Mouse (Mus musculus): ENCODE measurements around the gene Otop2.

The Otop2 gene

GRCm38 (mm10) chr11:115300745-115301144 is 6.2 kb upstream of the Otop2 start:
- DNase-seq = no peak

GRCm38 (mm10) chr11:115301351-115301750 is 5.6 kb upstream of the Otop2 start:
- DNase-seq = no peak

GRCm38 (mm10) chr11:115303167-115303566 is 3.8 kb upstream of the Otop2 start:
- no peak for DNase-seq

DNA sequence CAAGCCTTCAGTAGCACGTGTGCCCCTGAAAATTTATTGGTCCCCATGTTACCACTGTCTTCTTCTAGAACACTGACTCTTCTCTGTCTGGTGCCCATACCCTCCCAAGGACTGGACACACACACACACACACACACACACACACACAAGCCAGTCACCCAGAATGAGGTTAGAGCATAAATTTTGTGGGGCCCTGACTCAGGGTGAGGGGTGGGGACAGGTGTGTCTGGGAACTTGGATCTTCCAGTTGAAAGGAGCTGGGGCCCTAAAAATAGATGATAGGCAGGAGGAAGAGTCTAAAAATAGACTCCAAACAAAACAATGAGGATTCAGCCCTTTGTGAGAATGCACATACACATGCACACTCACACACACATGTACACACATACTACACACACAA is 1.8 kb downstream of the Otop2 start:
- DNase-seq = no peak

- no peak for DNase-seq
These were observed 7.3 kb downstream of the Otop2 start for GRCm38 (mm10) chr11:115314249-115314648.

DNA sequence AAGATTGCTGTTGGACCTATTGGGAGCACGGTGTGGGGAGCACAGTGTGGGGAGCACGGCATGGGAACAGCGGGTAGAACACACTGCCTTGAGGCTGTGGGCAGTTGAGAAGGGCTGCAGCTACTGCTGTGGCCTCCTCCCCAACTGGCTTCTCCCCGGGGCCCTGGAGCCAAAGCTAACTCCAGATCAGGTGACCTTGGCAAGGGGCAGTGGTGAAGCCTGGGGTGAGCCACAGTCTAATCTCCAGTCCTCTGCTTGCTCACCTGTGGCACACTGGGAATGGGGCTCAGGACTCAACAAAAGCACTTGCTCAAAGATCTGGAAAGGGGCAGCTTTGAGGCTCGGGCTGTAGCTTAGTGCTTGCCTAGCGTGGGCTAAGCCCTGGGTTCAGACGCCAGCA is 10.2 kb downstream of the Otop2 start:
- no peak for DNase-seq

DNA sequence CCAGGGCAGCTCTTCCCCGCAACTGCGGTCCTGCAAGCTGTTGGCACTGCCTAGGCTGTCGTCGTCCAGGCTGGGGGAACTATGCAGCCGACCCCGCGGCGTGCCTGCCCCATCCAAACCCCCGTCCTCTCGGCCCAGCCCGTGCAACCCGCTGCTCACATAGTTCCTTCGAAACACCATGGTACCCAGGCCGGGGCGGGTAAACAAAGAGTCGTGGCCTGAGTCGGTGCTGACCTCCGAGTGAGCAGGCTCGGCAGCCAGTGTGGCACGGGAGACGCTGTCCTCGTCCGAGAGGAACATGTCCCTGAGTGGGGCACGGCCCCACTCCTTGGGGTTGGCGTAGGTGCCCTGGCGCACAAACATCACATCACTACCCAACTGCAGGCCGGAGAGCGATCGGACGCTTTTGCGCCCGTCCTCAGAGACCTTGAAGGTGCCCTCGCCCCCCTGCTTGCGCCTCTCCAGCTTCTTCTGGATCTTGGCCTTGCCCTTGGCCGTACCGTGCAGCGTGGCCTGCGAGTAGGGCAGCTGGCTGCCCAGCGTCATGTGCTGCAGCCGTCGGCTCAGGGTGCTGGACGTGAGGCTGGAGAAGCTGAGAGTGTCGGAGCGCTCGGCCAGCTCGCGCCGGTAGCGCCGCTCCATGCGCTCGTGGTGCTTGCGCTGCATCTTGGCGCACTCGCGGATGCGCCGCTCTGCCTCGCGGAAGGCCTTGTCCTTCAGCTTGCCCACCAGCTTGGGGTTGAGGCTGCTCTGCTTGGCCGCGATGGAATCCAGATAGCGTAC is 11.5 kb downstream of the Otop2 start:
- DNase-seq = no peak

DNA sequence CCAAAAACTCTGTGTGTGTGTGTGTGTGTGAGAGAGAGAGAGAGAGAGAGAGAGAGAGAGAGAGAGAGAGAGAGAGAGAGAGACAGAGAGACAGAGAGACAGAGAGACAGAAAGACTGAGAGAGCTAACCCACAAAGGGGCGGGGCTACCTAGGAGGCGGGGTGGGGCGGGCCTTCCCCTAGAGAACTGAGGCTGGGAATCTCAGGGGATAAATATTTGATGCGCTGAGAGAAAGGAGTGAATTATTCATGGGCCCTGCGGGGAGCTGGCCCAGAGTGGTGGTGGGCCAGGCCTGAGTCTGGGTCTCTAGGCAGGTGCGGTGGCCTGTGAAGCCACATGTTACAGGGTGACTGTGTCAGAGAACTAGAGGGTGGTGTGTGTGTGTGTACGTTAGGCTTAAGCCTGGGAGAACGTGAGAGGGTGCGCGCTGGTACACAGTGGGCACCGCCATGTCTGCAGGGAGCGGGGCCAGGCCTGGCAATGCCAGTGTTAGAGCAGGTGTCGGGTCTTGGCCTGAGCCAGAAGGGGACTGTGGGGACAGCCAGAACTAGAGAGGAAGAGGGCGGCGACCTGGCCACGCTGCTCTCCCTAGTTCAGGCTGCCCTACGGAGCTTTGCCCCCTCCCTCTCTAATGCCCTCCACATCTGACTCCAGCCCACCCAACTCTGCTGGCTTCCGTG is 12.9 kb downstream of the Otop2 start:
- peak; percentile 66 for DNase-seq

DNA sequence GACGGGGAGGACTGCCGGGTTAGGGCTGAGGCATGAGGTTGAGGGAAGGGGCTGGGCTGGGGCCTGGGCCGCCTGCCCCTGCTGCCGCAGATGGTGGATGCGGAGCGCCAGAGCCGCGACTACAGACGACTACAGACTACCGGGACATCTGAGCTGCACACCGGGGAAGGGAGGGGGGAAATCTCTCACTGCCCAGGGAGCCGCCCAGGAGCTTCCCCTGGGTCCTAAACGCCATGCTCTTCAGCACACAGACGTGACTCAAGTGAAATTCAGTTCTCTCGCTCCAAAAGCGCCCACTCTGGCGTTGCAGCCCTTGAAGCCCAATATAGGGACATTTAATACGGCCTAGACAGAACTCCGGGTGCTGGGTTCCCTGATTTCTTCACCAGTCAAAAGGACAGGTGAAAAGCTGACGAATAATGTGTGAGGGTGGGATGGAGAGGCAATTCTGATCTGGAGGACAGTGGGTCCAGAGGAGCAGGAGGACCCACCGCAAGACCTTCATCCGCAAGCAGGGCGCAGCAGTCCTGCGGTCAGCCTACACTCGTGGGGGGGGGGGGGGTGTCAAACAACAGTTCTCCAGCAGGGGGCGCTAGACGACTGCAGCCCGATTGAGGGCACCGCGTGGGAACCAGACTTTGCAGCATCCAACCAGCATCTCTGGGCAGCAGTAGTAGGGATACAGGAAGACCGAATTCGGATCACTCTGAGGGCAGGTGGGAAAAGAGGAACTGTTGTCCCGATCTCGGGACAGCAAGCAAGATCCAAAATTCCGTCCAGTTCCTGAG is 15.1 kb downstream of the Otop2 start, which contains the start of gene Ush1g:
TSS of gene Ush1g (minus strand) at position 136 of the 788 bp plus-strand sequence.
- DNase-seq = peak; percentile 63

DNA sequence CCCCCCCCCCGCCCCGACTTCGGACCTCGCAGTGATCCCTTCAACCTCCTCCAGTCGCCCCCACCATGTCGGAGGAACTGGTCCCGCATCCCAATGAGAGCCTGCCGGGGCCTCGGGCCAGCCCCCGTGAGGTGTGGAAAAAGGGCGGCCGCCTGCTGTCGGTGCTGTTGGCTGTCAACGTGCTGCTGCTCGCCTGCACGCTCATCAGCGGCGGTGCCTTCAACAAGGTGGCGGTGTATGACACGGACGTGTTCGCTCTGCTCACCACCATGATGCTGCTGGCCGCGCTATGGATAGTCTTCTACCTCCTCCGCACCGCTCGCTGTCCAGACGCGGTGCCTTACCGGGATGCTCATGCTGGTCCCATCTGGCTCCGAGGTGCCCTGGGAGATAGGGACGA is 16.4 kb downstream of the Otop2 start:
- no peak for DNase-seq

GRCm38 (mm10) chr11:115326730-115327129 is 19.8 kb downstream of the Otop2 start:
- no peak for DNase-seq

- no peak for DNase-seq
These were observed 22.4 kb downstream of the Otop2 start for GRCm38 (mm10) chr11:115329339-115329738.

GRCm38 (mm10) chr11:115334531-115334930 is 27.6 kb downstream of the Otop2 start, which contains the start of gene Otop3:
Gene Otop3 (plus strand): TSS chr11:115334731.
- DNase-seq = no peak

DNA sequence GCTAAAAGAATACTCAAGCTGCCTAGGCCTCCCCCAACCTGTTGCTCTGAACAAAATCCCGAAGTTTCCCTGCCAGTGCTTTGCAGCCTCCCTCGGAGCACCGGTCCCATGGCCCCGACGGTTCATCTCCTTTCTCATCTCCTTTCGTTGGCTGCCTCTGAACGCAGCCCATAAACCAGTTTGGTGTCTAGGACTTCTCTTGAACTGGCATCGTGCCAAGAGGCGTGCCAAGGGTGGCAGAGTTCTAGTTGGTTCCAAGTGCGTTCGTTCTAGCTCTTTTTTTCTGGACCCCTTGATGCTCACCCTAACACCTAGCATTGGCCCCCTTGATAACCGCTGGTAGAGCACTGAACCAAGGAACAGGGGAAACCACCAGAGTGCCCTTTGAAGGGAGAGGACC is 28.3 kb downstream of the Otop2 start:
- DNase-seq = no peak

- no peak for DNase-seq
These were observed 29.2 kb downstream of the Otop2 start for GRCm38 (mm10) chr11:115336115-115336514.

DNA sequence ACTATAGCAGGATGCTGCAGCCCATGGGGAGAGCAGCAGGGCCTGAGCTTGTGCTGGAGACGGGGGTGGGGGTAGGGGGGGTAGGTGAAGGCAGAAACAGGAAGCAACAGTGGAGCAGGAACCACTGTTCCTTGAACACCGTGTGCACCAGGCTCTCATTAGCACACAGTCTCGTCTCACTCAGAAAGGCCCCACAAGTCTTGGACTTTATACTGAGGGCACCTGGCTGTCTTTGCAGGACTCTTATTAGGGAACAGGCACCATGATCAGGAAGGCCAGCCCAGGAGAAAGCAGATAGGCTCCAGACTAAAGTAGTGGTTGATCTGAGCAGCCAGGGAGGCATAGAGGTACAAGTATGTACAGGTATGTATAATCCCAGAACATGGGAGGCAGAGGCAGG is 30.4 kb downstream of the Otop2 start:
- no peak for DNase-seq

DNA sequence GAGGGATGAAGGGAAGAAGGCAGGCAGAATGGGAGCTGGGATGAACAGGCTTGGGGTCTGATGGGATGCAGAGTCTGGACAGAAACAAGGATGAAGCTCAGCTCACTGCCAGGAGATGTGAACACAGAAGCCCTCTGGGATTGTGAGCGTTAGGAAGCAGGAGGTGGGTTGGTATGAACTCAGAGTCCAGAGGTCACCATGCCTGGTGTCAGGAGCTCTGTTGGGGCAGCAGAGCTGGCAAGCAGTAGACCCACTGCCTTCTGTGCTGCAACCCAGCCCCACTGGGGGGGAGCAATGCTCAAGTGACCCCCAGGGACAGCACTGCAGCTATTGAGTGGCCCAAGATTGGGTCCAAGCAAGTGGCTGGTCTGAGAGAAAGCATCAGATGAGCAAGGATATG is 30.9 kb downstream of the Otop2 start:
- DNase-seq = no peak

DNA sequence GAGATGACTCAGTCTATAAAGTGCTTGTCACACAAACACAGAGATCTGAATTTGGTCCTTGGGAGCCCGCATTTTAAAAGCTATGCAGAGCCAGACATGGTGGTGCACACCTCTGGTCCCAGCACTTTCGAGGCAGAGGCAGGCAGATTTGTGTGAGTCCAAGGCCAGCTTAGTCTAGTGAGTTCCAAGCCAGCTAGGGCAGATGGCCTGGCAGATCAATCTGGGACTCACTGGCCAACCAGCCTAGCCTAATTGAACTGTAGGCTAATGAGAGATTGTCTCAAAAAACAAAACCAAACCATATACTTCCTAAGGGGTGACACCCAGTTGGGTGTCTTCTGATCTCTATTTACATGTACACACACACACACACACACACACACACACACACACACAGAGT is 34.3 kb downstream of the Otop2 start:
- no peak for DNase-seq

DNA sequence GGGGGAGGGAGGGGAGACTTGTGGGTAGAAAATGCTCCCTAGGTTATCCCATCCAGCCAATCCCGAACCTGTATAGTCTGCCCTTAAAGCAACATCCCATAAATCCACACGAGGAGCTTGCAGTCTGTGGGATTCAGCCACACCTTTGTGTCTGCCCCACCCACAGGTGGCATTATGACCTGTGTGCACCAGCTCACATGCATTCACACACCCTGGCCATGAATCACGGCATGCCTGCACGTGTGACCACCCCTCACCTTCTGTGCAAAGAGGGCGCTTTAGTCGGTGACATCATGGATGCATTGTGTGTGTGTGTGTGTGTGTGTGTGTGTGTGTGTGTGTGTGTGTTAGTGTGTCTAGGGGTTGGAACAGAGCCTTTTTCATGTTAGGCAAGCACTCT is 34.9 kb downstream of the Otop2 start:
- no peak for DNase-seq

DNA sequence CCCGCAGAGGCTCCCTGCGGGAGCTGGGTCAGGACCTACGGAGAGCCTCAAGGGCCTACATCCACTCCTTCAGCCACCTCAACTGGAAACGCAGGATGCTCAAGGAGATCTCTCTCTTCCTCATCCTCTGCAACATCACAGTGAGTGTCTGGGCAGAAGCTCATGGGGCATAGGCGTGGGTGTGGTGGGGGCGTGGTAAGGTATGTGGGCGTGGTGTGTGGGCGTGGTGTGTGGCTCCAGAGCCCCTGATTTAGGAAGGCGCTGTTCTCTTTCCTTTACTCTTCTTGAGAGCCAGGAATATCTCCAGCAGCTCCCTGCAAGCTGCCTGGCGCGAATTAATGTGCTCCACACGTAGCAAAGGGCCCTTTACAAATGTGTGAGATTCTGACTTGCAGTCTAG is 38.0 kb downstream of the Otop2 start:
- DNase-seq = no peak

DNA sequence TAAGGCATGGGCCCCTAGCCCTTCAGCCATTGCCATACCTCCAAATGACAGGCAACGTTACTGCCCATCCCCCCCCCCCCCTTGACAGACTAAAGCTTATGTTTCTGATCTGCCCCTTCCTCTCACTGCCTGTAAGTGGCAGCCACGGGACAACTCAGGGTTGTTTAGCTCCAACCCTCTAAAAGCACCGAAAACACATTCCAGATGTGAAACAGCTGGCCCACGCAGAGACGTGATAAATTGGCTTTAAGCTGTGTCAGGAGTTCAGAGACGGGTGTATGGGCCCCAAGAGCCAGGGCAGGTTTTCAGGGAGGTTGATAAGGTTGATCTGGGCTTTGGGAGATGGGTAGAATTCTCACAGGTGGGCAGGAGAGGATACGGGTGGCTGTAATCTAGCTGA is 38.6 kb downstream of the Otop2 start:
- DNase-seq = no peak

- DNase-seq = no peak
These were observed 41.8 kb downstream of the Otop2 start for GRCm38 (mm10) chr11:115348681-115349248.

DNA sequence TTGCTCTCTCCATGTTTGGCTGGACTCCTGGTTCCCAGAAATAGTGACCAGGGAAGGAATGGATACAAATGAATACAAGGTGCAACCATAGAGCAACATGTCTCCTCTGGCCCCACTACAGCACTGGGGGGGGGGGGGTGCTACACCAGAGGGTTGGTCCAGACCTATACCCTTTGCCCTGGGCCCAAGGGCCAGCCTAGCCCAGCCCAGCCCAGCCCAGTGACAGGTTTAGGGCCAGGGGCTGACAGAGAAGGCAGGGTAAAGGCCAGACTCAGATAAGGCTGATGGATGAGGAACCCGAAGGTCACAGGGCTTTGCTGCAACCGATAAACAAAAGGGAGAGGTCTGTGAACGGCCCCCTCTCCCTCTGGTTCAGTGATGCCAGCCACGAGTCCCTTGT is 43.0 kb downstream of the Otop2 start:
- no peak for DNase-seq
